Mouse (Mus musculus) liver, embryonic 14.5 days (tissue): ENCODE results near the gene Boll.

Source experiments
- CTCF ChIP-seq: IDR thresholded peaks from 2 replicates; pipeline ENCODE4 v1.5.1; 2016; ENCODE audit warnings: antibody characterized with exemption, low read depth, control low read depth
- EP300 ChIP-seq: IDR thresholded peaks from 2 replicates; pipeline ENCODE4 v1.6.1; 2016; ENCODE audit warnings: antibody characterized with exemption, low read depth

GRCm38 (mm10) chr1:55405272-55406022 lies 42.2 kb upstream of the Boll start, which contains the start of gene Plcl1:
- TF ChIP-seq CTCF (no peak), EP300 (no peak)
